In the genomic region with DNA sequence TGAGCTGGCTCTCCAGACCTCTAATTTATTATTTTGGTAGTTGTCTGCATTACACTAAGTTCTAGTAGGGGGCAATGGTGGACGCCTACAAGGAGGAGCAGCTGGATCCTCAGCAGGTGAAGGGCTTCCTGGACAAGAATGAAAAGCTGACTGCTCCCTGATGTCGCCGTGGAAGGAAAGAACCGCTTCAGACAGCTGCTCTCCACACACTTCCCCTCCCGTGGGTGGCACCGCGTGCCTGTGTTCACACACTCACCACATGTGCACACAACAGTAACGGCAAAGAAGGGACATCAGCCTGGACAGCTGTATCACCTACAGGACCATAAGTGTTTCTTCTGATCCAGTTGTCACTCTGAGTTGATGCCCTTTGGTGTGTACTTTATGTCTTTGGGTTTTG, we compare ENCODE assay signal across 16 mouse cellular contexts.
DNase-seq lines count a peak whose midpoint lies in the region; ATAC-seq and TF ChIP-seq lines count a peak whose summit lies in the region.
"Had no signal": no experiment of that assay in that cellular context is flagged by ENCODE, and none has a peak within 500 bp of the region (broad histone marks: within the 10 kb centered on the region; RNA-seq: fewer than 3 reads in every experiment).

No protein-coding gene starts in this region.

- H3K27me3 ChIP-seq in erythroblast, embryonic 14.5 days (ENCODE audit: control insufficient read depth): 0 out of 2 replicates have a peak, but pooled peaks cover 2% of the 10 kb centered on the region
- no peaks in the 10 kb centered on the region for H3K27me3 ChIP-seq in liver, embryonic 12.5 days (replicated peaks)
- no peaks in the 10 kb centered on the region for H3K27me3 ChIP-seq in liver, embryonic 11.5 days (replicated peaks; ENCODE audit: control insufficient read depth, insufficient read depth, low read length)
- H3K27me3 ChIP-seq in liver, postnatal 0 days (ENCODE audit: insufficient read depth, low read length): no peaks in the 10 kb centered on the region
- H3K27me3 ChIP-seq: midbrain, embryonic 15.5 days; neural tube, embryonic 13.5 days had no signal

- no peak for DNase-seq in liver, embryonic 11.5 days (ENCODE audit: low spot score)
- no peak for DNase-seq in liver, postnatal 0 days
- DNase-seq in thymus, postnatal 14 days: peak; percentile 72
- DNase-seq in right cerebral cortex, adult 2 months (ENCODE audit: low spot score in 2 of 2): no peak
- no peak for DNase-seq in kidney, postnatal 10 days
- DNase-seq: adrenal gland, postnatal 14 days; cerebellum, adult 8-10 months; lung, postnatal 10 days; retina, postnatal 1 day had no signal

- TF ChIP-seq CTCF in liver, postnatal 0 days (IDR thresholded peaks at IDR 0.05; ENCODE audit: low read depth): no peak

- H3K9ac ChIP-seq in liver, embryonic 12.5 days: no peak overlapping the region
- no peak overlapping the region for H3K9ac ChIP-seq in liver, embryonic 11.5 days (ENCODE audit: low read depth, low read length)
- no peak overlapping the region for H3K9ac ChIP-seq in liver, postnatal 0 days (replicated peaks)
- H3K9ac ChIP-seq: midbrain, embryonic 15.5 days; neural tube, embryonic 13.5 days had no signal

- 48% methylated on average over 8 of the region's 8 CpGs for WGBS in liver, embryonic 12.5 days (ENCODE audit: insufficient replicate concordance)
- 59% methylated on average over 8 of the region's 8 CpGs for WGBS in liver, embryonic 11.5 days
- WGBS in liver, postnatal 0 days (ENCODE audit: insufficient replicate concordance): 35% methylated on average over 8 of the region's 8 CpGs

- TF ChIP-seq EP300 in liver, postnatal 0 days (IDR thresholded peaks at IDR 0.05; ENCODE audit: low read depth): no peak

- H3K36me3 ChIP-seq in erythroblast, embryonic 14.5 days (ENCODE audit: control insufficient read depth): peaks cover 5% of the 10 kb centered on the region
- H3K36me3 ChIP-seq in liver, embryonic 12.5 days: no peaks in the 10 kb centered on the region
- no peaks in the 10 kb centered on the region for H3K36me3 ChIP-seq in liver, embryonic 11.5 days (ENCODE audit: control insufficient read depth, insufficient read depth, low read length)
- H3K36me3 ChIP-seq in liver, postnatal 0 days (replicated peaks; ENCODE audit: insufficient read depth, low read length): no peaks in the 10 kb centered on the region
- H3K36me3 ChIP-seq: midbrain, embryonic 15.5 days; neural tube, embryonic 13.5 days had no signal

- no peak for ATAC-seq in erythroblast, adult 5-6 weeks (replicated peaks; ENCODE audit: low FRiP score, poor library complexity, severe bottlenecking)
- no peak for ATAC-seq in liver, embryonic 12.5 days
- no peak for ATAC-seq in liver, embryonic 11.5 days (replicated peaks; ENCODE audit: low FRiP score)
- no peak for ATAC-seq in liver, postnatal 0 days
- ATAC-seq: inflammation-experienced regulatory T-cells, adult 6 months; midbrain, embryonic 15.5 days had no signal

- H3K27ac ChIP-seq in liver, embryonic 12.5 days: peak overlapping the region; percentile 59
- H3K27ac ChIP-seq in liver, embryonic 11.5 days (ENCODE audit: low read depth, low read length): no peak overlapping the region
- H3K27ac ChIP-seq in liver, postnatal 0 days (ENCODE audit: low read depth): peak overlapping the region; percentile 80
- H3K27ac ChIP-seq: kidney, postnatal 0 days; midbrain, embryonic 15.5 days; neural tube, embryonic 13.5 days had no signal

- peak overlapping the region; percentile 62; the same call in 1 of the 2 replicates for H3K4me2 ChIP-seq in liver, embryonic 12.5 days
- no peak overlapping the region for H3K4me2 ChIP-seq in liver, embryonic 11.5 days
- peak overlapping the region; percentile 51 for H3K4me2 ChIP-seq in liver, postnatal 0 days (ENCODE audit: low read depth, low read length)
- H3K4me2 ChIP-seq: midbrain, embryonic 15.5 days; neural tube, embryonic 13.5 days had no signal

- H3K4me3 ChIP-seq in erythroblast, embryonic 14.5 days (replicated peaks): peak overlapping the region; percentile 62
- no peak overlapping the region for H3K4me3 ChIP-seq in liver, embryonic 12.5 days
- H3K4me3 ChIP-seq in liver, embryonic 11.5 days (ENCODE audit: low read depth, low read length): no peak overlapping the region
- 0 out of 2 replicates have a peak overlapping the region, but pooled peaks have one; percentile 35 for H3K4me3 ChIP-seq in liver, postnatal 0 days (ENCODE audit: low read depth, low read length)
- H3K4me3 ChIP-seq: midbrain, embryonic 15.5 days; neural tube, embryonic 13.5 days had no signal

- H3K9me3 ChIP-seq in erythroblast, embryonic 14.5 days (ENCODE audit: control insufficient read depth, low read length): no peaks in the 10 kb centered on the region
- no peaks in the 10 kb centered on the region for H3K9me3 ChIP-seq in liver, embryonic 12.5 days (replicated peaks)
- H3K9me3 ChIP-seq in liver, embryonic 11.5 days (ENCODE audit: control insufficient read depth, low read length): no peaks in the 10 kb centered on the region
- H3K9me3 ChIP-seq in liver, postnatal 0 days (ENCODE audit: low read length): no peaks in the 10 kb centered on the region
- H3K9me3 ChIP-seq: midbrain, embryonic 15.5 days; neural tube, embryonic 13.5 days had no signal

- peaks cover 58% of the 10 kb centered on the region for H3K4me1 ChIP-seq in erythroblast, embryonic 14.5 days (ENCODE audit: control insufficient read depth)
- peaks cover 52% of the 10 kb centered on the region for H3K4me1 ChIP-seq in liver, embryonic 12.5 days
- peaks cover 38% of the 10 kb centered on the region for H3K4me1 ChIP-seq in liver, embryonic 11.5 days (replicated peaks; ENCODE audit: control insufficient read depth, insufficient read depth, low read length)
- H3K4me1 ChIP-seq in liver, postnatal 0 days (ENCODE audit: insufficient read depth): peaks cover 53% of the 10 kb centered on the region
- H3K4me1 ChIP-seq: midbrain, embryonic 15.5 days; neural tube, embryonic 13.5 days had no signal

Comparison
In these comparisons a context has a peak if more than half of its experiments do, and no peak if none do; other contexts are left out.
1. H3K4me3 ChIP-seq: peak in erythroblast, embryonic 14.5 days (single experiment) and liver, postnatal 0 days (single experiment); none in liver, embryonic 12.5 days (single experiment) and liver, embryonic 11.5 days (single experiment).